Mouse (Mus musculus): ENCODE results near the gene Crim1. TPM values are rescaled to one million over a fixed set of nuclear protein-coding genes. Genes with fewer than 3 reads are reported as not detected.

Gene Crim1
- total RNA-seq, 4 experiments from 2014 or later: 134 to 154 (median 144) TPM

DNA sequence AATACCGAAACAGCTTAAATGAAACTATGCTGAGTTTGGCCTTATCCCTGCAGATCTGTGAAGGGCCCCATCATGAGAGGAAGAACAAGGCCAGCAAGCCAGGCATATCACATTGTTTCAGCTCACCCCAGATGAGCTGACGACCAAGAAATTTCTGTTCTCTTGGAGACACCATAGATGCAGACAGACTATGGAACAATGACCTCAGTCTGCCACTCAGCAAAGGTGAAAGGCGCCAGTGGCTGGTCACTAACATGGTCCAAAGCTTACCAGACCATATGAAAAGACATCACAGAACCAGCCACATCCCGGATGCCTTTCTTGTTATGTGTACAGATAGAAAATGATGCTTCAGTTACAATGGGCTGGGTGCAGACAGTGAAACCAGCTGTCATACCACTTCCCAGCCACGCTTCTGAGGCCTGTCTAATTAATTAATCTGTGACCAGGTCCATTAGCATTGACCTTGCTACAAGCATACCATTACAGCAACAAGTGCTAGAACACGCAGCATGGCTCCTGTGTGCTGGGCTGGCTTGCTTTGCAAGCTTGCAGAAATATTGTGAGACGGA lies 125.8 kb downstream of the Crim1 start:
- no peak for DNase-seq (ENCODE audit: low spot score in 2 of 2)

DNA sequence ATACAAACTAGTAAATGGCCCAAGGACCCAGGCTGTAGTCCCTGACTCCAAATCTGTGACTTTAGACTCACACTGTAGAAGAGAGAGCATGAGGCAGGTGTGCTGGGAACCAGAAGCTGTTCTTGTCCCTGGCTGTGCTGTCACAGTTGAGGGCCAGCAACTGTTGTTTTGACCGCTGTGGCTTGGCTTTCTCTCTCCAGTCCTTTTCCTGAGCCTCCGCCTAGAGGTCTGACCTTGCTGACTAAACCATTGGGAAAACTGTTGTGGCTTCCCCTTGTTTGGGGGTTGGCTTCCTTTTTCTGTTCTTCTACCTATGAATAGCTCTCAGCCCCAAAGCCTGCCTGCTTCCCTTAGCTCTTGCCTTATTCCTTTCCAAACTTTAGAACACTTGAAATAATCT lies 126.3 kb downstream of the Crim1 start:
- DNase-seq (ENCODE audit: low spot score in 2 of 2): no peak

DNA sequence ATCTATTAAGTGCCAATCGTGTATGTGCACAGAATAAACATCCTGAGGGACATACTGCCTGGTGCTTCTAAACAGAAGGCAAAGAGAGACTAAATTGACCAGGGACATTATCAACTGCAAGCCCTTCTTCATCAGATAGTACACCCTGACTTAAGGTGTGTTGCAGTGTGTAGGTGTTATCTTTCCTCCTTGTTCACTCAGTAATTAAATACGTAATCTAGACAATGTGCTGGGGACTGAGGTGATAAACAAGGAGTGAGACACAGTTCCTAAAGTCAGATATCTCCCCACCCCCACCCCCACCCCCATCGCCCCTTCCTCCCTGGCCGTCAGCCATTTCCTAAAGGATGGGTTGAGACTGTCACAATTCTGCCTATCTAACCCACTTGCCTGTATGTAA lies 127.1 kb downstream of the Crim1 start:
- DNase-seq (ENCODE audit: low spot score in 2 of 2): no peak

DNA sequence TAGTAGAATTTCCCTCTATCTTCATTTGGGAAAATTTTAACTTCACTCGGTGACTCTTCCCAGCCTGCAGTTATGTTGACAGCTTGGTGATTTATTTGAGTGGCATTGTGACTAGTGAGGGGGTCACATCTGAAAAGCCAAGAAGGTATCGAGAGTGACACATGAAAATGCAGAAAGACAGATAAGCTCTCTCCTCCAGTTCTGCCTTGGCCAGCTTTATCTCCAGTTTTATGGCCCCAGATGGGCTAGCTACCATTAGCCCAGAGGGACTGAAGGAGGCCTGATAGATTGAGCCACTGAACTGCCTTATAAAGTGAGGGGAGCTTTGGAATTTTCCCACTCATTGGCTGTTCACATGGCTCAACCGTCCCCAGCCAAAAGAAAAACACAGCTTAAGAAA lies 128.2 kb downstream of the Crim1 start:
- DNase-seq (ENCODE audit: low spot score in 2 of 2): no peak

DNA sequence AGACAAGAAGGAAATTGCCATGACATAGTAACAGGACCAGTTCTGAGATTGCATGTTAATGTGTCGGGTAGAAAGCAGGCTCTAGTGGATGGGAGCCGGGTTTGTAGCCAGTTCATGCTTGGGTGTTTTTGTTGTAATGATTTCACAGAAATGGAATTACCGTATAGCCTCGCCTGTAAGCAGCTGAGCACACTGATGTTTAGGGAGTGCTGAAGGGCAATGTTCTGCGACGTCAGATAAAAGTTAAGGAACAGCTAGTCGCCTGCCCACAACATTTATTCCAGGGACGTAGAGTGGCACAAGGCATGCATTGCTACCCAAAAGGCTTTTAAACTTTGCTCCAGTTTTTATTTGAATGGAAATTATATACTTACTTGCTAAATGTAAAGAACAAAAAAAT lies 131.4 kb downstream of the Crim1 start:
- DNase-seq (ENCODE audit: low spot score in 2 of 2): no peak

DNA sequence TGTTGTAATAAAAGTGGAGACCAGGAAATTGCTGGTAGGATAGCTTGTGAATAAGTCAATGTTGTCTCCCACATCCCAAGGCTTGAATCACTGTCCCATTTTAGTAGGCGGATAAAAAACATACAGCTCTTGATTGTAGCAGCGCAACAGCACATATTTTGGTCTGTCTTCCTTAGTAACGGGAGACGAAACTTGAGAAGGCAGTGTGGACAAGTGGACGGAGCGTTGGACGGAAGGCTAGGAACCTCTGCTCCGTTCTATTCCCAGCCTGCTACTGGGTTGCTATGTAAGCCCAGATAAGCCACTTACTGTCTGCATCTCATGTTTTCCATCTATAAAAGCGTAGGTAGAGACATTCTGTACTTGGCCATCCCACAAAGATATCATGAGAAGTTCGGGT lies 133.2 kb downstream of the Crim1 start:
- DNase-seq (ENCODE audit: low spot score in 2 of 2): no peak

DNA sequence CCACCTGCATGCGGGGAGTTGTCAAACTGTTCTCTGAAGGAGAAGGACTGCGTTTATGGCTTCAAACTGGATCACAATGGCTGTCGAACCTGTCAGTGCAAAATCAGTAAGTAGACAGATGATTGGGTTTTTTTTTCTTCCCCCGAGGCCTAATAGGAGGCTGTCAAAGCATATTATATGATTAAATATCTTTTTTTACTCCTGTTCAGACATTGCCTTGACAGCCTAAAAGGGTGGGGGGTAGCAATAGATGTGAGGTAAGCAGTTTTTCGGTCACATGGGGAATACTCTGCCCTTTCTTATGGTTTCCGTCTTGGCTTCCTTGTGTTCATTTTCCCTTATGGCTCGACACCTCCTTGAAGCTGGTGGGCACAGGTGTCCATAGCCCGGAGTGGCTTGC lies 135.2 kb downstream of the Crim1 start:
- no peak for DNase-seq (ENCODE audit: low spot score in 2 of 2)

DNA sequence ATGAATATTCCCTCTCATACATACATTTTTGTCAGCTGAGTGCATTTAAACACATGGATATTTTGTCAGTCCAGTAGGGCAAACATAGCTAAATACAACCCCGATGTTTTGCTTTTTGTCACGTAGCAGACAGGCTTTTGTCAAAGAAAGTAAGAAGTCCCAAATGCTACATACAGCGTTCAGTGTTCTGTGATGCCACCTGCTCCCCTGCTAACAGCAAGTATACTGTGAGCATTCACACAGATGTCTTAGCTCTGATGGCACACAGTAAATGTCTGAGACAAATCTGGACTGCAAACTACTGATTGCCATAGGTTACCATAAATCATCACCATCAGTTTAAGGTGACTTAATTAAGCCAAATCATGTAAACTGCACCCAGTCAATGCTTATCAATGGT lies 143.6 kb downstream of the Crim1 start:
- no peak for DNase-seq (ENCODE audit: low spot score in 2 of 2)

DNA sequence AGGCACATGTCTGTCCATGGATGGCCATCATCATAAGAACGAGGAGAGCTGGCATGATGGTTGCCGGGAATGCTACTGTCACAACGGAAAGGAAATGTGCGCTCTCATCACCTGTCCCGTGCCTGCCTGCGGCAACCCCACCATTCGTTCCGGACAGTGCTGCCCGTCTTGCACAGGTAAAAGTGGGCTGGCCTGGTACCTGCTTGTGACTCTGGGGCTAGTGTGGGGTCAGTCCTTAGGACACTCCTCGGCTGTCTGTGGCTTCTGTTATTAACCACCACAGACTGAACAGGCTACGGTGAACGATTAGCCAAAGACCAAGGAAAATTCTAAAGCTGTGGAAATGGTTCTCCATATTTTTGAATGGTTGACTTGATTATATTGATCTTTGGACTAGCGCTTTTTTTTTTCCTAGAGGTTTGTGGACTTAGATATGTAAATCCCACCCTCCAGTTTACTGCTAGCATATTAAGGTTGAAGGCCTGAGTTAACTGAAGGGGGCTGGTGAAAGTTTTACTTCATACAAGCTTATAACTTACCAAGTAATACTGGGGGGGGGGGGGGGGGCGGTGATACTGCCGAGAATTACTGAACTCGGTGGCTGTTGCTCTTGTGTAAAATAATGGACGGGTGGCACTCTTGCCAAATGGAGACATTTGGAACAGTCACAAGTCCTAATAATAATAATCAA lies 147.2 kb downstream of the Crim1 start:
- DNase-seq (ENCODE audit: low spot score in 2 of 2): no peak

DNA sequence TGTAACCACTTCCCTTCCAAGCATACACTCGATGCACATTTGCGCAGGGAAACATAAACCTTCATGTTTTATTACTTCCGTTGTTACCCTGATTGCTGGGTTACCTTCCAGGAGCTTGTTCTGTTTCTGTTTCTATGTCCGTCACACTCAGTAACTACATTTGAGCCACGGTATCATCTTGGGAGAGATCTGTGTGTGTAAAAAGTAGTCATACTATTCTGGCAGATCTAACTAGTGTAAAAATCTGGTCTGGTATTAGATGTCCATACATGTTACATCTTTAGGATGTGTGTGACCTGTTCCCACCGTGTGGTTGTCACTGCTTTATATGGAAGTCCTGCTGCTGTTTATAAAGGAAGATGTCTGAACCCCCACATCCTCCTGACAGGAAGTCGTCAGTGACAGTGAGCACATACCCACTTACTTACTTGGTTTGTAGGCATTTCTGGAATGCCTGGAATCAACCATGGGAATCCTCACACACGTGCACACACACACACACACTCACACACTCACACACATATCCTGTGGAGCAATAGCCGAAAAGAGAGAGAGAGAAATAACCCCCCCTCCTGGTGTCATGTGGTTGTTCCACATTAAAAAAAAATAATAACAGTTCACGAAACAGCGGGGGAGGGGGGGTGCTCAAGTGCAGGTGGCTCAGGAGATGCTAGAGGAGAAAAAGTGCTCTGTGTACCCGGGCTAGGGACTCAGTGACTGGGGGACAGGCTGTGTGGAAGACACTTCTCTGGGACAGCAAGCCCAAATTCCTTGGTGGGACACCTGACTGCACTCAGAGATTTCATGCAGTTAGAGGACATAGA lies 151.8 kb downstream of the Crim1 start:
- no peak for DNase-seq (ENCODE audit: low spot score in 2 of 2)

DNA sequence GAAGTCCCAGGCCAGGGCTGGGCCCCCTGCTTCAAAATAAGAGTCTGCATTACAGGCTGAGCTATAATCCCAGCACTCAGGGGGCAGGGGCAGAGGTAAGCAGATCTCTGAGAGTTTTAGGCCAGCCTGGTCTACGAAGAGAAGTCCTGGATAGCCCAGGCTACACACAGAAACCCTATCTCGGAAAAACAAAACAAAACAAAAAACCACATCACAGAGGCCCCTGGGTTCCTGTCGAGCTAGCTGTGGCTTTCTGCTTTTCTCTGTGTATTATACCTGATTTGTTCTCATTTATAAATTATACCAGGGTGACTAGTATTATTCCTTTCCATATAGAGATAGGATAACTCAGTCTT lies 152.4 kb downstream of the Crim1 start:
- DNase-seq (ENCODE audit: low spot score in 2 of 2): no peak

DNA sequence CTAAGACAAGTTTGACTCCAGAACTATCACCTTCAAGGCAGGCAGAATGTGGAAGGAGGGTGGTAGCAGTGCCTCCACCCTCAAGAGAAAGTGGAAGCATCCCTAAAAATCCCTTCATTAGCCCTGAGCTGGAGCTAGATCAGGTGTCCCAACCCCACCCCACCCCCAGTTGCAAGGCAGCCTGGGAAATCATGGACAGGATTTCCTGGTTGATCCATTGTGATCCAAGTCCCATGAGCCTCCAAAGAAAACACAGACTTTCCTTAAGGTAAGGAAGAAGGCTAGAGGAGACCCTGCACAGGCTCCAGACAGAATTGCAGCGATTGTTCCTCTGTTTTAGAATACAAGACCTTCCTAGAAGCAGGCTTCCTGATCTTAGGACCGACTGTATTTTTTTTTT lies 154.4 kb downstream of the Crim1 start:
- DNase-seq (ENCODE audit: low spot score in 2 of 2): no peak

DNA sequence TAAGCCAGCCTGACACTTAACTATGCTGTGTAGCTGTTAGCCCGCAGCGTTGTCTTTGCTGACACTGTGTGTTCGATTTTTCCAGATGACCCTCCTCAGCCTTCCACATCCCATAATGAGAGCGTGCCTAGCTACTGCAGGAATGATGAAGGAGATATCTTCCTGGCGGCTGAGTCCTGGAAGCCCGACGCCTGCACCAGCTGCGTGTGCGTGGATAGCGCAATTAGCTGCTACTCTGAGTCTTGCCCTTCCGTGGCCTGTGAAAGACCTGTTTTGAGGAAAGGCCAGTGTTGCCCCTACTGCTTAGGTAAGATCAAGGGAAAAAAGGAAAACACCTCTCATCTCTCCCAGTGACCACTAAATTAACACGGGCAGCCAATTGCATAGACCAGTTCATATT lies 154.8 kb downstream of the Crim1 start:
- no peak for DNase-seq (ENCODE audit: low spot score in 2 of 2)

DNA sequence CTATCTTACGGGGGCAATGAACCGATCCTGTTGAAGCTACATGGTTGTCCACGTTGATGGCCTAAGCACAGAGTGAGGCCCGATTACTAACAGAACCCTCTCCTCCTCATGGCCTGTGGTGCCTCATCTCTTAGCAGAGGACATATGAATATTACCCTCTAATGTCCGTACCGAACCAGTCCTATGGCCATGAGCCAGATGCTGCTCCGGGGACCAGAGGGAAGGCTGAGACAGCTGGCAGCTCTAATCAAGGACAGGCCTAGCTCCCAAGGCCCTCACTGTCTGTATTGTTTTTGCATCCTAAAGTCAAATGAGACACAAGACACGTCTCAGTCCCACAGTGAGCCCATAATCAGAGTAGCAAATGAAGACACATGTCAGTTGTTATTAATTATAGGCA lies 155.6 kb downstream of the Crim1 start:
- no peak for DNase-seq (ENCODE audit: low spot score in 2 of 2)

DNA sequence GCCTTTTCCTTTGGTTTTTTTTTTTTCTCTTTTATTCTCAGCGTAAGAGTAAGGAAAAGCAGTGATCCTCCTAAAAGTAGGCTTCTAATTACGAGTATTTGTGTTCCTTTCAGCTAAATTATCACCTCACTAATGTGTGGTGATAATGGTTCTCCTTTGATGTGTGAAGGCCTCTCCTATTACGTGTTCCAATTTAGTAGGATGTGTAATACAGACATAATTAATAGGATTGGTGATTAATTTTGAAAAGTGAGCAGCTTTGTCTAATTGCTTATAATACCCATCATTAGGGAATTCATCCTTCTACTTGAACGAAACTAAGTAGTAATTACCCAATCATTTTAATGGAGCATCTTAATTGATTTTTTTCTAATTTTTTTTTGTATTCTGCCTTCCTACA lies 157.7 kb downstream of the Crim1 start:
- no peak for DNase-seq (ENCODE audit: low spot score in 2 of 2)

DNA sequence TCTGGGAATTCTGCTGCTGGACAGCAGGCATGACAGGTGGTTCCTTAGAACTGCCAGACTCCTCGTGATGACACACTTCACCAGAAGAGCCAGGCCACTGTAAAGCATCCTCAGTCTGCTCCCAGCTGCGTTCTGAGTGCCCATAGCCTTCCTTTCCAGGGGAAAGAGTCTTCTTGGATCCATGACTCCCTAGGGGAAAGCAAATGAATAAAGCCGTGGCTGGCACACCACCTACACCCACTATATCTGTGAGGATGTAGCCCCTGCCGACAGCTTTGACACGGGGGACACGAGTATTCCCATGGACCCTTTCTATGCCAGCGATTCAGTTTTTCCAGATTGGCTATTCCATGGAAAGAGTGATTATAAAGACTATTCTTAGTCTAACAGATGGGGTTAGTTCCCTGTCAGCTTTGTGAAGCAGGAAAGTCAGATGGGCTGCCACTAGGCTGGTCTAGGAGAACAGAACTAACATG lies 158.2 kb downstream of the Crim1 start:
- DNase-seq (ENCODE audit: low spot score in 2 of 2): peak; percentile 25 to 48

DNA sequence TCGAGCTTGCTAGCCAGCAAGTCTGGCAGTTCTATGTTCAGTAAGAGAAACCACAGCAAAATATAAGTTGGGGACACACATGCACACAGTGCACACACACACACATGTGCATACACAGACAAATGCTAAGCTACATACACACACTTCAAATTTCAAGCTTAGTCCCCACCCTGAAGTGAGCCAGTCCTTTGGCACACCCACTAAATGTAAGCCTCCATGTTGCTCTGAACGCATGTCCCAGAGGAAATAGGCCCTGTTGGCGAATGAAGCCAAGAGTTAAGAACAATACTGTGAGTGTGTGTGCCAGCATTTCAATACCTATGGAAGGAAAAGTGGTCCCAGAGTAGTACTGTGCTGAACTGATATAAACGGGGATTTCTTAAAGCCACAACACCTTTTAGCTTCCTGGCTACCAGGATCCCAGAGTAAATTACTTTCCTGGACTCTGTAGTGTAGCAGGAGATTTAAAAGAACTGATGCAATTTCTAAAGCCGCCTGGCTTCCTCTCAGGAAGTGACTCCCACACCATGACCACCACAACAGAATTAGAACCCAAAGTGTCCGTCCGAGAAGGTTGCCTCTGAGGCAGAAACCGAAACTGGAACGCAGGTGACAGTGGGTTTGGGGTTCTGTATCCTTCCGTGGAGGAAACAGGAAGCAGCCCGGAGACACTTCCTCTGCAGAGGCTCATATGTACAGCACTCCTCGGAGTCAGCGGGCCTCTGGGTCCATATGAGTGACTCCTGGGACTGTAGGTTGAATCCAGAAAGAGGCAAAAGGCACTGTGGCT lies 162.1 kb downstream of the Crim1 start:
- no peak for DNase-seq (ENCODE audit: low spot score in 2 of 2)

DNA sequence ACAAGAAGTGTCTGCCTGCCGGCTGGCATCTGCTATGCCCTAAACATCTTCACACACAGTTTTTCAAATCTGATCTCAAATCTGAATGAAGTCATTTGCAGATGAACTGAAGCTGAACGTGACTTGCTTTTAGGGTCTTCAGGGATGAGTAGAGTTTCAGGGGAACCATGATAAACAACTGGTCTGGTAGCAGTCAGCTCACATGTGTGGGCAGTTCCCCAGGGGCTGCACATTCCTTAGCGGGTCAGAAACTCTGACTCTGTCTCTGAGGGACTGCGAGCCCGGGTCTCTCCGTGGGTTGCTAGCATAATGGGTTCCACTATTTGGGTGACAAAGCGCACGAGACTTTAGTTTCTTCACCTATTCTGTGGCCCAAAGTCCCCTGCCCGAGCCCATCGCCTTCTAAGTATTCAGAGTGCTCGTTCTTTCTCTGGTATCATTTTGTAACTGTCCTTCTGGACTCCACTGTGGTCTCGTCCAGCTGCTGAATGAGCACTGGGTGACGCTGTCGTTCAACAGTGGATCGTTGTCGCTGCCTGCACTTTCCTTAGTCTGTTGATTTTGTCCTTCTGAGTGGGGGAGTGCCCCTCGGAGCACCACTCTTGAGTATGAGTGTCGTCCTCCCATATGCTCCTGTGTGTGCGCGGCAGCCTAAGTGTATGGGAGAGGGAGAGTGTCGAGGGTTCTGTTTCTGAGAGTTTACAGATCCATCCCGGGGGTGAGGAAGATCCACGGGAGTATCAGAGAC lies 164.7 kb downstream of the Crim1 start:
- no peak for DNase-seq (ENCODE audit: low spot score in 2 of 2)

DNA sequence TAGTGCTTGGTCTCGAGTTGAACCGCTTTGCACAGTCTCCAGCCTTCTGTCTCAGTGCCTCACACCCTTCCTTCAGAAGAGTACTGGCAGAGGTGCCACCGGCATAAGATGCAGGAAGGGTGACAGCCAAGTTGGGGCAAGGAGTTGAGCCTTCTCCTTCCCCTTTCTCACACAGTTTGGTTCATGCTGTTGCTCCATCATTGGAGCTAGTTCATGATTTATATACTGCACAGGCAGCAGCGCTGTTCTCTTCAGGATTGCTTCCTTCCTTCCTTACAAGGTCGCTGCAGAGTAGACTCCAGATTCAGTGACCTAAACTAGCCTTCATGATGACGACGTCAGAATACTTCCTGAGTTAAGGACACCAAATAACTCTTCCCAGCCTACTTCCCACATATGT lies 166.0 kb downstream of the Crim1 start:
- DNase-seq (ENCODE audit: low spot score in 2 of 2): no peak

DNA sequence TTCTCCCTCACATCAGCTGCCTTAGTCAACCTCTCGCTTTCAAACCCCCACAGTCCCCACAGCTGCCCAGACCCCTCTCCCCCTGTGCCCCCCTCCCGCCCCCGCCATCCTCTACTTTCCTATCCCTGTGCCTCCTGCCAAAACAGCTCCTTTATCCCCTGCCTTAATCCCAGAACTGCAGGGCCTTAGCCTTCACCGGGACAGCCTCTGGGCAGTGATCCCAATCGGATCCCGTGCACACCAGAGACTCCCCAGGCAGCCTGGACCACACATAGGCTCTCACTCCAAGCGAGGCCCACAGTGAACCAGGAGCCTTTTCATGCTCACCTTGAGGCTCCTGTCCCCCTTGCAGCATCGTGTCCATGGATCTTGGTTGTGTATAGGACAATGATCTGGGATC lies 168.4 kb downstream of the Crim1 start:
- no peak for DNase-seq (ENCODE audit: low spot score in 2 of 2)

DNA sequence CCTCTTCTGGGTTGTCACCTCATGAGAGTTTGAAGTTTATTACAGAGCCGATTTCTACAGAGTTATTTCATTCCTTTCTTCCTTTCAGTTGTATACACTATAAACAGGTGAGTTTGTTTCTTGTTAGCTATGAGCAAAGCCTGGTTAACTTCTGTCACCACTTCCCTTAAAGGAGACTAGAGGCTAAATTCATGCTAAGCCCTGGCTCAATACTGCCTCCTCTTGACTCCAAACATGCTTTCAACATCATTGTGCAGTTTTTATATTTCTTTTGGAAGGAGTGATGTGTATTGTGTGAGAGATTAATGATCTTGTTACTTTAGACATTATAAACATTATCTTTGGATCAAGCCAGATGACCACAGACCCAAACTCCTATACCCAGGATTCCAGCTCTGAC lies 170.4 kb downstream of the Crim1 start:
- DNase-seq (ENCODE audit: low spot score in 2 of 2): no peak
